Mouse (Mus musculus): ENCODE measurements around the gene Bbs5. TPM values are rescaled to one million over a fixed set of nuclear protein-coding genes. Genes with fewer than 3 reads are reported as not detected.
"Not testable (repeated sequence)": the region's sequence is repeated elsewhere in the genome, so short reads cannot be mapped to it uniquely, and the experiment has no call there.

Bbs5 gene
- polyA plus RNA-seq, 1 experiment from 2014 or later = 15.8 TPM

DNA sequence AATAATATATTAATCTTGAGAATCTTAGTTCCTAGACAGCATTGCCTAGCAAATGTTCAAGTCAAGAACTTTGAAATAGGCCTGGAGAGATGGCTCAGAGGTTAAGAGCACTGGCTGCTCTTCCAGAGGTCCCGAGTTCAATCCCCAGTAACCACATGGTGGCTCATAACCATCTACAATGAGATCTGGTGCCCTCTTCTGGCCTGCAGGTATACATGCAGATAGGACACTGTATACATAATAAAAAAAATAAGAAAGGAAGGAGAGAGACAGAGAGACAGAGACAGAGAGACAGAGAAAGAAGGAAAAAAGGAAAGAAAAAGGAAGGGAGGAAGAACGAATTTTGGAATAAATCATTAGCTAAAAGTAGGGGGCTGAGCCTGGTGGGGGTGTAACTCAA is 29.7 kb downstream of the Bbs5 start:
- H3K27me3 ChIP-seq (replicated peaks) = no peaks in the 10 kb centered on the region
- no peak overlapping the region for H3K27ac ChIP-seq
- H3K9ac ChIP-seq = no peak overlapping the region
- no peaks in the 10 kb centered on the region for H3K36me3 ChIP-seq
- ATAC-seq = no peak
- 62% methylated on average over 2 of the region's 2 CpGs for WGBS
- H3K9me3 ChIP-seq = no peaks in the 10 kb centered on the region
- no peak overlapping the region for H3K4me2 ChIP-seq (replicated peaks)
- H3K4me3 ChIP-seq (replicated peaks) = no peak overlapping the region
- H3K4me1 ChIP-seq (replicated peaks) = no peaks in the 10 kb centered on the region

DNA sequence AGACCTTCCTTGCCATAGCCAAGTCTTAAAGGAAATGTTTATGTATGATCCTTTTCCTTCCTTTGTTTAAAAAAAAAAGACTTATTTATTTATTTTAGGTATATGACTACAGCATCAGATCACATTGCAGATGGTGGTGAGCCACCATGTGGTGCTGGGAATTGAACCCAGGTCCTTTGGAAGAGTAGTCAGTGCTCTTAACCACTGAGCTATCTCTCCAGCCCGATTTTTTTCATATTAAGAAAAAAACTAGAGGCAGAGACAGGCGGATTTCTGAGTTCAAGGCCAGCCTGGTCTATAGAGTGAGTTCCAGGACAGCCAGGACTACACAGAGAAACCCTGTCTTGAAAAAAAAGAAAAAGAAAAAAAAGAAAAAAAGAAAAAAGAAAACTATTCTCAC is 30.2 kb downstream of the Bbs5 start:
- not testable (repeated sequence) for H3K4me2 ChIP-seq (replicated peaks); ATAC-seq; H3K27ac ChIP-seq; H3K27me3 ChIP-seq (replicated peaks); H3K4me1 ChIP-seq (replicated peaks); H3K9ac ChIP-seq; H3K9me3 ChIP-seq; H3K36me3 ChIP-seq; H3K4me3 ChIP-seq (replicated peaks)
- WGBS = 91% methylated on average over 2 of the region's 2 CpGs

- Histone ChIP-seq H3K27me3 (replicated peaks) (no peaks in the 10 kb centered on the region), H3K9me3 (no peaks in the 10 kb centered on the region), H3K27ac (no peak overlapping the region), H3K36me3 (no peaks in the 10 kb centered on the region), H3K4me3 (replicated peaks) (no peak overlapping the region), H3K9ac (no peak overlapping the region), H3K4me2 (replicated peaks) (no peak overlapping the region), H3K4me1 (replicated peaks) (no peaks in the 10 kb centered on the region)
- WGBS = 62% methylated on average over 6 of the region's 6 CpGs
- no peak for ATAC-seq
Measured at GRCm38 (mm10) chr2:69679990-69680389, 33.0 kb downstream of the Bbs5 start.

- Histone ChIP-seq H3K36me3 (no peaks in the 10 kb centered on the region), H3K4me1 (replicated peaks) (no peaks in the 10 kb centered on the region), H3K4me3 (replicated peaks) (no peak overlapping the region), H3K9ac (no peak overlapping the region), H3K4me2 (replicated peaks) (no peak overlapping the region), H3K27me3 (replicated peaks) (no peaks in the 10 kb centered on the region), H3K27ac (no peak overlapping the region), H3K9me3 (no peaks in the 10 kb centered on the region)
- ATAC-seq = no peak
- WGBS = 91% methylated on average over 4 of the region's 4 CpGs
Measured at GRCm38 (mm10) chr2:69681931-69682330, 35.0 kb downstream of the Bbs5 start.

GRCm38 (mm10) chr2:69683036-69683805 is 36.2 kb downstream of the Bbs5 start:
- no peaks in the 10 kb centered on the region for H3K4me1 ChIP-seq (replicated peaks)
- H3K4me2 ChIP-seq (replicated peaks) = no peak overlapping the region
- 88% methylated on average over 13 of the region's 13 CpGs for WGBS
- H3K36me3 ChIP-seq = no peaks in the 10 kb centered on the region
- no peaks in the 10 kb centered on the region for H3K9me3 ChIP-seq
- no peak overlapping the region for H3K9ac ChIP-seq
- ATAC-seq = no peak
- no peaks in the 10 kb centered on the region for H3K27me3 ChIP-seq (replicated peaks)
- H3K27ac ChIP-seq = no peak overlapping the region
- H3K4me3 ChIP-seq (replicated peaks) = no peak overlapping the region

- no peak for ATAC-seq
- H3K4me1 ChIP-seq (replicated peaks) = no peaks in the 10 kb centered on the region
- no peaks in the 10 kb centered on the region for H3K36me3 ChIP-seq
- H3K27ac ChIP-seq = no peak overlapping the region
- 96% methylated on average over 3 of the region's 3 CpGs for WGBS
- H3K4me2 ChIP-seq (replicated peaks) = no peak overlapping the region
- no peaks in the 10 kb centered on the region for H3K27me3 ChIP-seq (replicated peaks)
- H3K9ac ChIP-seq = no peak overlapping the region
- no peak overlapping the region for H3K4me3 ChIP-seq (replicated peaks)
- no peaks in the 10 kb centered on the region for H3K9me3 ChIP-seq
Measured at GRCm38 (mm10) chr2:69684488-69684887, 37.5 kb downstream of the Bbs5 start.

- Histone ChIP-seq H3K27ac (no peak overlapping the region), H3K9ac (no peak overlapping the region), H3K9me3 (no peaks in the 10 kb centered on the region), H3K4me1 (replicated peaks) (no peaks in the 10 kb centered on the region), H3K36me3 (peaks cover 9% of the 10 kb centered on the region; the same call in 1 of the 2 replicates), H3K27me3 (replicated peaks) (no peaks in the 10 kb centered on the region), H3K4me3 (replicated peaks) (no peak overlapping the region), H3K4me2 (replicated peaks) (no peak overlapping the region)
- ATAC-seq = no peak
- WGBS = 95% methylated on average over 3 of the region's 3 CpGs
Measured at GRCm38 (mm10) chr2:69690214-69690613, 43.2 kb downstream of the Bbs5 start.

DNA sequence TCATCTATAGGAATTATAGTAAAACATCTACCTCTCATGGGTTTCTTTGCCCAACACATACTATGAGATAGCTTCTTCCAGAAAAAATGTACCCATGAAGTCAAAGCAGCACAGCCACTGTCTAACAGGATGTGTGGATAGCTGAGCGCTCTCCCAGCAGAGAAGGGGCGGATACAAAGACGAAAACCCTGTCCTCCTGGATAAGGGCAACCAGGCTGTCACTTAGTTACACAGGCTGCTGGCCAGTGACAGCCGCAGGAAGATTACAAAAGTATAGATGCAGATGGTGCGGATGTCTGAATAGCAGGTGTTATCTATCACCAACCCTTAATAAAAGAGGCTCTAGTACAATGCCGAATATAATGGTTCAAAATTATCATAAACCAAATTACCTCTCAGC is 43.9 kb downstream of the Bbs5 start:
- Histone ChIP-seq H3K9me3 (no peaks in the 10 kb centered on the region), H3K4me2 (replicated peaks) (no peak overlapping the region), H3K4me1 (replicated peaks) (no peaks in the 10 kb centered on the region), H3K27ac (no peak overlapping the region), H3K36me3 (peaks cover 9% of the 10 kb centered on the region; the same call in 1 of the 2 replicates), H3K9ac (no peak overlapping the region), H3K4me3 (replicated peaks) (no peak overlapping the region), H3K27me3 (replicated peaks) (no peaks in the 10 kb centered on the region)
- 86% methylated on average over 6 of the region's 6 CpGs for WGBS
- ATAC-seq = no peak

DNA sequence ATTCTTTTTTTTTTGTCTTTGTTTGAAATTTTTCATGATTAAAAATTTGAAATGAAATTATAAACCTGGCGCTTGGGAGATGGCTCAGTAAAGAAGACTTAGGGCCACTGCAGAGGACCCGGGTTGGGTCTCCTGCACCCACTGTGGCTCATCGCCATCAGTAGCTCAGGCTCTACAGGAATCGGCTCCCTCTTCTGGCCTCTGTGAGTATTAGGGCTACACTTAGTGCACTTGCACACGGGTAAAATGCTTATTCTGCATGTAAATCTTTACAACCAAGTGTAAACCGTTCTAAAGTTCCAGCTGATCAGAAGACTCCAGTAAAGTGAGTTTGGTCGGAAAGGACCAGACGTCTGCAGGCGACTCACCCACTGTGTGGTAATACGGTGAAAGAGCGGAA is 46.5 kb downstream of the Bbs5 start:
- ATAC-seq = no peak
- Histone ChIP-seq H3K4me3 (replicated peaks) (no peak overlapping the region), H3K27ac (no peak overlapping the region), H3K9ac (no peak overlapping the region), H3K36me3 (peaks cover 9% of the 10 kb centered on the region; the same call in 1 of the 2 replicates), H3K4me1 (replicated peaks) (no peaks in the 10 kb centered on the region), H3K4me2 (replicated peaks) (no peak overlapping the region), H3K9me3 (no peaks in the 10 kb centered on the region), H3K27me3 (replicated peaks) (no peaks in the 10 kb centered on the region)
- WGBS = 91% methylated on average over 11 of the region's 11 CpGs

- no peak overlapping the region for H3K4me2 ChIP-seq (replicated peaks)
- WGBS = 92% methylated on average over 8 of the region's 8 CpGs
- no peaks in the 10 kb centered on the region for H3K4me1 ChIP-seq (replicated peaks)
- ATAC-seq = no peak
- peaks cover 7% of the 10 kb centered on the region; the same call in 1 of the 2 replicates for H3K36me3 ChIP-seq
- H3K27me3 ChIP-seq (replicated peaks) = no peaks in the 10 kb centered on the region
- no peak overlapping the region for H3K27ac ChIP-seq
- no peaks in the 10 kb centered on the region for H3K9me3 ChIP-seq
- H3K4me3 ChIP-seq (replicated peaks) = no peak overlapping the region
- no peak overlapping the region for H3K9ac ChIP-seq
Measured at GRCm38 (mm10) chr2:69700446-69700845, 53.5 kb downstream of the Bbs5 start.

DNA sequence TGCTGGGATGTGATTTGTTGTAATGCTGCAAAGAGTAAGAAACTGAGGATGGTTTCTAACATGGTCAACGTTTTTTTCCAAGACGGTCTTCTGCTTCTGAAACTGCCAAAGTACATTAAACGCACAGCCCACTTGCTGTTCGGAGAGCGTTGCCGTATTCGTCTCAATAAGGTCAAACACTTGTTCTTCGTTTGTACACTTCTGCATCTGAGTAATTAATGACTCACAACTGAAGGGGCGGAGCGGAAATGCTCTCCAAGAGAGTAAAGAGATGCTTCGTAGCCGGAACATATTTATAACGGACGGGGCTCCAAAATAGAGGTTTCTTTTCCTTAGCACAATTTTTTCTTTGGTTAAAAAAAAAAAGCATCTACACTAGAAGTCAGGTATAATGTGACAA is 65.2 kb downstream of the Bbs5 start:
- Histone ChIP-seq H3K9ac (no peak overlapping the region), H3K27ac (no peak overlapping the region), H3K27me3 (replicated peaks) (no peaks in the 10 kb centered on the region), H3K4me1 (replicated peaks) (no peaks in the 10 kb centered on the region), H3K4me3 (replicated peaks) (no peak overlapping the region), H3K9me3 (no peaks in the 10 kb centered on the region), H3K36me3 (0 out of 2 replicates have a peak, but pooled peaks cover 4% of the 10 kb centered on the region), H3K4me2 (replicated peaks) (no peak overlapping the region)
- 85% methylated on average over 14 of the region's 14 CpGs for WGBS
- ATAC-seq = no peak

DNA sequence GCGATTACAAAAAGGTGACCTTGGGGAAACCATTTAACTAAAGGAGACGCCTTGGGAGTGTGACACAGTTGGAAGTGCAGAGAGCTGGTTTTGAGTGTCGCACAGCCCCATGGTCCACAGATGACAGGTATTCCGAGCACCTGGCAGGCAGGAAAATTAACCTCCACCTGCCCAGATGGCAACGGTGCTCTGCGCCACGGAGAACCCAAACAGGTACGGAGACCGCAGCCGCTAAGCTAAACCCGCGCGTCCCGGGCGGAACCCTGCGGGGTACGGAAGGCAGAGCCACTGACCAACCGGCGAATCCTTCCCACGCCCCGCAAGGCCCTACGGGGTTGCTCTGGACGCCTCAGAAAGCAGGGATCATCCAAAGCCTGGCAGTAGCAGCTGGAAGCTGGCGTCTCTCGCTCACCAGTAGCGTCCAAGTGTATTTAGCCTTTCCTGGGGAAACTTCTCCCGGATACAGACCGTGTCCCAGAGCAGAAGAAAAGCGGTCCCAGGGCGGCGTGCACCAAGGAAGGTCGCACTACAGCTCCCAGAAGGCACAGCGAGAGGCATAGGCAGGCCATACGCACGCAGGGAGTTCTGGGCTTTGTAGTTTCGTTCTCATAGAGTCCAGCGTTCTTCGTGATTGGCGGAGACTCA is 66.1 kb downstream of the Bbs5 start, which contains the start of gene Fastkd1:
TSS of gene Fastkd1 (minus strand) at position 536 of the 645 bp plus-strand sequence.
- Histone ChIP-seq H3K4me3 (replicated peaks) (peak within 1 kb of the TSS; percentile 61), H3K9ac (peak within 1 kb of the TSS; percentile 58), H3K9me3 (no peaks in the 10 kb centered on the region), H3K4me2 (replicated peaks) (peak within 1 kb of the TSS; percentile 73), H3K27me3 (replicated peaks) (no peaks in the 10 kb centered on the region), H3K27ac (peak within 1 kb of the TSS; percentile 65), H3K4me1 (replicated peaks) (no peaks in the 10 kb centered on the region), H3K36me3 (0 out of 2 replicates have a peak, but pooled peaks cover 4% of the 10 kb centered on the region)
- under 1% methylated on average over 39 of the region's 39 CpGs for WGBS
- ATAC-seq = peak; percentile 99
